Mouse (Mus musculus) midbrain, embryonic 13.5 days (tissue): Measurements from ENCODE around the gene Trp53. TPM values are rescaled to one million over a fixed set of nuclear protein-coding genes. Genes with fewer than 3 reads are reported as not detected.
A peak's percentile ranks its signal among the peaks of the same experiment; 100 is the strongest.

Source experiments
- ATAC-seq: fragments of 200-750 bp; cut with Nextera tagmentation; 2 replicates; pipeline ENCODE4 v1.8.0; 2017; ENCODE audit warnings: mild to moderate bottlenecking, moderate TSS enrichment, moderate library complexity
- H3K27ac ChIP-seq: fragments of 300-500 bp; sonication (generic); 2 replicates; pipeline ENCODE4 v1.5.1; 2015; ENCODE audit warnings: inconsistent platforms, mild to moderate bottlenecking, moderate library complexity
- H3K27me3 ChIP-seq: fragments of 300-500 bp; sonication (generic); 2 replicates; pipeline ENCODE4 v1.6.1; 2015; ENCODE audit warnings: mild to moderate bottlenecking, inconsistent platforms
- H3K36me3 ChIP-seq: fragments of 300-500 bp; sonication (generic); 2 replicates; pipeline ENCODE4 v1.6.1; 2015; ENCODE audit warnings: mild to moderate bottlenecking, inconsistent platforms
- H3K4me1 ChIP-seq: fragments of 300-500 bp; sonication (generic); replicated peaks from 2 replicates; pipeline ENCODE4 v1.6.1; 2015; ENCODE audit warnings: inconsistent platforms
- H3K4me2 ChIP-seq: fragments of 300-500 bp; sonication (generic); replicated peaks from 2 replicates; pipeline ENCODE4 v1.6.1; 2015; ENCODE audit warnings: moderate library complexity, mild to moderate bottlenecking, inconsistent platforms
- H3K4me3 ChIP-seq: fragments of 300-500 bp; sonication (generic); replicated peaks from 2 replicates; pipeline ENCODE4 v1.5.1; 2015; ENCODE audit warnings: mild to moderate bottlenecking, inconsistent platforms
- H3K9ac ChIP-seq: fragments of 300-500 bp; sonication (generic); replicated peaks from 2 replicates; pipeline ENCODE4 v1.6.1; 2015; ENCODE audit warnings: mild to moderate bottlenecking, inconsistent platforms
- H3K9me3 ChIP-seq: fragments of 300-500 bp; sonication (generic); 2 replicates; pipeline ENCODE4 v1.6.1; 2016; ENCODE audit warnings: mild to moderate bottlenecking, inconsistent platforms
- WGBS: fragments of 180-500 bp; shearing (Covaris S2); methylation state at CpG from one replicate; pipeline ENCODE4 v1.1.7; 2015; 5-methylcytosine and 5-hydroxymethylcytosine counted together
- polyA plus RNA-seq: library from polyadenylated mRNA; unstranded; fragments of >200 nt; fragmentation: Nextera tagmentation; extraction: Ambion mirVana; gene quantifications from 2 replicates; pipeline ENCODE4 v1.2.1, GENCODE M21; 2015

The Trp53 gene
- polyA plus RNA-seq, 1 experiment from 2014 or later = 93.4 TPM

DNA sequence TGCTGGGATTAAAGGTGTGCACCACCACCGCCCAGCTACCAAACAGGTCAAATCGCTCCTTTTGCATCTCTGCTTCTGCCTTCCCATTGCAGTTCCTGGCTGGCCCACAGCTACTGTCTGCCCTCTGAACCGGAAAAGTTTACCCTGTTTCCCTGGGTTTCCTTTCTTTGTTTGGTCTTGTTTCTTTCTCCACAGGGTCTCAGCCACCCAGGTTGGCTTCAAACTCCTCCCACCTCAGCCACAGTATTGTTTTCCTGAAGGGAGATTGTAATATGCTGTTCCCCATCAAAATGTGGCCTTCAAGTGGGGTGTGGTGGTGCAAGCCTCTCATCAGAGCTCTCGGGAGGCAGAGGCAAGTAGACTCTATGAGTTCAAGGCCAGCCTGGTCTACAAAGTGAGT is 28.8 kb upstream of the Trp53 start:
- Histone ChIP-seq H3K27ac (no peak overlapping the region), H3K27me3 (no peaks in the 10 kb centered on the region; the same call in 1 of the 2 replicates), H3K9ac (no peak overlapping the region), H3K4me2 (no peak overlapping the region), H3K36me3 (peaks cover 22% of the 10 kb centered on the region), H3K4me3 (no peak overlapping the region), H3K9me3 (no peaks in the 10 kb centered on the region), H3K4me1 (peaks cover 86% of the 10 kb centered on the region)
- no peak for ATAC-seq
- WGBS = 50% methylated on average over 4 of the region's 4 CpGs

DNA sequence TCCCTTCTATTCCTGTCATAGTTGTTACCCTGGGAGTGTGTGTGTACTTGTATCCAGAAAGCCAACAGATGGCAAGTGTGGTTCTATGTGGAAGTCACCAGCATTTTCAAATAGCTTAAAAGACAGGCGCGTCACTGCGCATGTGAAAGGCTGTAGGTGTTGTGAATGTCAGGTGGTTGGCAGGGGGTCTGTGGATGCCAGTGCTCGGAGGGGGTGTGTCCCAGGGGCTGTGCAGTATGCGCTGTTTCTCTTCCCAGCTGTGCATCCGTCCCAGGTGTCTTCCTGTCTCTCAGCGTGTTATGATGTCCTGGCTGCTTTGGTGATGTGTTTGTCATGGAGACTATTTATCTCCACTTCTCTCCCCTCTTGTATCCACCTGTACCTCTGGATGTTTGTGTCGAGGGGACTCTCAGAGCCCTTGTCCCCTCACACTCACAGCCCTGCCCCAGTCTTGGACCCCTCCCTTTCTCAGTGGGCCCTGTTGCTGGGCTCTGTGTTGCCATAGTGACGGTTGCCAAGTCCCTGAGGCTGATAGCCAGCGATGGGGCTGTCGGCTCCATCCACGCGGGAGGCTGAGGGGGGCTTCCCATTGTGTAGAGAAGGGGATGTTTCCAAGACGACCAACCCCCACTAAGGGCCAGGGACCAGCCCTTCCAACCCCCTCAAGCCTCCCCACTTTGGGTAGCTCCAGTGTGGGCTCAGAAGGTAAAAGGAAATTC is 27.4 kb upstream of the Trp53 start:
- peak overlapping the region; percentile 59 for H3K9ac ChIP-seq
- peaks cover 86% of the 10 kb centered on the region for H3K4me1 ChIP-seq
- H3K27me3 ChIP-seq = no peaks in the 10 kb centered on the region; the same call in 1 of the 2 replicates
- H3K27ac ChIP-seq = peak overlapping the region; percentile 96
- peak overlapping the region; percentile 18 for H3K4me3 ChIP-seq
- peaks cover 26% of the 10 kb centered on the region for H3K36me3 ChIP-seq
- peak; percentile 89 for ATAC-seq
- no peaks in the 10 kb centered on the region for H3K9me3 ChIP-seq
- H3K4me2 ChIP-seq = peak overlapping the region; percentile 52
- whole genome bisulfite sequencing = 10% methylated on average over 14 of the region's 14 CpGs

DNA sequence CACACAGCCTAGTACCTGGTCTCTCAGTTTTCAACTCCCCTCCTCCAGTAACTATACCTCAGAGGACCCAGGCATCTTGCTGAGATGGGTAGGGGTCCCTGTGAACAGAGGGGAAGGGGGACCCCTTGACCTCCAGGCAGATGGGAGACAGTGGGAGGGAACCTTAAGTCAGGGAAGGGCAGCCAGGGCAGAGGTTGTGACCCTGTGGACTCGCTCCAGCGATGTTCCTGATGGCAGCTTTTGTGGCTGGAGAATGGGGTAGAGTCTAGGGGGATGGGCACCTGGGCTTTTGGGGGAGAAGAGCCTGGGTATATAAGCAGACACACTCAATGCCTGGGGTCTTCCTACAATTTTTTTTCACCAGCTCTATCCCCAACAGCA is 26.8 kb upstream of the Trp53 start:
- WGBS = 7% methylated on average over 2 of the region's 2 CpGs

DNA sequence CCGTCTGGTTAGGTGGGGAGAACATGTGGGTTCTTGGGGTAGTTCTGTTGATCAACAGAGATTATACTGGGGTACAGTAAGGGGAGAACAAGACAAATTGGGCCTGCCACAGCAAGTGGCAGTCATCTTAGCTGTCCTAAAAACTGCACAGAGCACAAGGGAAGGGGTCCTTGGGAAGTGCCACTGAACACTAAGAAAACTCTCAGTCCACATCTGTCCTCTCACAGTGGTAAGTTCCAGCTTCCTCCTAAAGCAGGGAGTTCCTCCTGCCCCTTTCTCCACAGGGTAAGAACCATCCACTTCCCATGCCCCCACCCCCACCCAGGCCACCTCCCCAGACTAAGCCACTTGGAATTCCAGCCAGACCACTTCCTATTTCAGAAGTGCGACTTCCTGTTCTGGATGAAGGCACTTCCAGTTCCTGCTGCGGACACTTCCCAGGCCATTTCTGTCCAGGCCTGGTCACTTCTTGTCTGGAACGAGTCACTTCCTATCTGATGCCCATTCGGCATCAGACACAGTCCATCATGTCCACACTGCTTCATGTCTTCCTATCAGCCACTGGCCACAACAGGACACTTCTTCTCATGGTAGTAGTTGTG is 25.5 kb upstream of the Trp53 start:
- Histone ChIP-seq H3K27me3 (no peaks in the 10 kb centered on the region), H3K4me2 (no peak overlapping the region), H3K4me1 (peaks cover 86% of the 10 kb centered on the region), H3K9ac (0 out of 2 replicates have a peak overlapping the region, but pooled peaks have one; percentile 12), H3K9me3 (no peaks in the 10 kb centered on the region), H3K4me3 (no peak overlapping the region), H3K36me3 (peaks cover 26% of the 10 kb centered on the region), H3K27ac (peak overlapping the region; percentile 96)
- 85% methylated on average over 5 of the region's 5 CpGs for WGBS
- ATAC-seq = no peak

More for the DNA sequence above, 26.8 kb upstream of the Trp53 start:
- Histone ChIP-seq H3K4me2 (peak overlapping the region; percentile 52), H3K27me3 (no peaks in the 10 kb centered on the region; the same call in 1 of the 2 replicates), H3K4me1 (peaks cover 86% of the 10 kb centered on the region), H3K27ac (peak overlapping the region; percentile 96), H3K36me3 (peaks cover 26% of the 10 kb centered on the region), H3K9me3 (no peaks in the 10 kb centered on the region), H3K4me3 (peak overlapping the region; percentile 18; the same call in 1 of the 2 replicates), H3K9ac (peak overlapping the region; percentile 59)
- no peak for ATAC-seq

DNA sequence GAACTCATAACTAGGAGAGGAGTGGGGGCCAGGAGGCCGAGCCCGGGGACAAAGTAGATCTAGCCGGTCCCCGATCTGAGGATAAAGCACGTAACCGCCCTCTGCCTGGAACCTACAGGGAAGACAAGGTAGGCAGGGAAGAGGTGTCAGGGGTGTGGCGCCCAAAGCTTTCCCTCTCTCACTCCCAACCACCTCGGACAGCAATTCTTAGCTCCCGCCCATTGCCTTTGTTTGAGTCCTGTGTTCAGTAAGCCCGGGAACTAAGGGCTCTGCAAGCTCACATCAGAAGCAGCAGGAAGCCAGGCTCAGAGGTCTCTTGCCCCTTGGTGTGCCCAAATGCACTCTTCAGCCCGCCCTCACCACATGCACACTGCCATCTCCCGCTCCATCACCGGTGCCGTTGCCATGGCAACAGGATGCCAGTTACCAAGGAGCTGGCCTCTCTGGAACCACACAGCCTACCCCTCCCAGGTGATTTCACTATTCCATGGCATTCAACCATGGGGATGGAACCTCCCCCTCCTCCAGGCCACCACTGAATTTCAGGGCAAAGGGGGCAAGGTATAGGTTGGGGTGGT is 22.7 kb upstream of the Trp53 start:
- Histone ChIP-seq H3K36me3 (peaks cover 31% of the 10 kb centered on the region), H3K9ac (peak overlapping the region; percentile 99), H3K4me2 (peak overlapping the region; percentile 80), H3K27me3 (no peaks in the 10 kb centered on the region), H3K27ac (peak overlapping the region; percentile 59), H3K9me3 (no peaks in the 10 kb centered on the region), H3K4me3 (peak overlapping the region; percentile 94), H3K4me1 (peaks cover 95% of the 10 kb centered on the region)
- no peak for ATAC-seq
- WGBS = 13% methylated on average over 14 of the region's 14 CpGs

DNA sequence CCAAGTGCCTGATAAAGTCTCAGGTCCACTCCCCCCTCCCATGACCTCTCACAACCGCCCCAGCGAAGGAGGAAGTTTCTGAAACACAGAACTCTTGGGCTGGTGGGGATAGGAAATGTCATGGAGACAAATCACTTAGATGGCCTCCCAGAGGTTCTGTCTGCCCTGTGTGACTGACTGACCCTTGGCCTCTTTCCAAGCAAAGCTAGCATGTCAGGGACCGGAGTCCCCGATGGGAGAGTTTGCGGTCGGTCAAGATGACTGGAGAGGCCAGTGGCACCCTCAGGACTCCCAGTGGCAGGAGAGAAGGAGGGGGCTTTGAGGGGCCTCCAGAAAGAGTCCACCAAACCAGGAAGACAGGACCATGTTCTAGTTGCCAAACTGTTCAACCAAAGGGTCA is 21.4 kb upstream of the Trp53 start:
- ATAC-seq = no peak
- Histone ChIP-seq H3K4me1 (peaks cover 83% of the 10 kb centered on the region), H3K4me3 (peak overlapping the region; percentile 94), H3K4me2 (peak overlapping the region; percentile 80), H3K27me3 (no peaks in the 10 kb centered on the region), H3K36me3 (peaks cover 42% of the 10 kb centered on the region), H3K27ac (peak overlapping the region; percentile 10; the same call in 1 of the 2 replicates), H3K9ac (peak overlapping the region; percentile 99), H3K9me3 (no peaks in the 10 kb centered on the region)
- WGBS = 23% methylated on average over 6 of the region's 6 CpGs

DNA sequence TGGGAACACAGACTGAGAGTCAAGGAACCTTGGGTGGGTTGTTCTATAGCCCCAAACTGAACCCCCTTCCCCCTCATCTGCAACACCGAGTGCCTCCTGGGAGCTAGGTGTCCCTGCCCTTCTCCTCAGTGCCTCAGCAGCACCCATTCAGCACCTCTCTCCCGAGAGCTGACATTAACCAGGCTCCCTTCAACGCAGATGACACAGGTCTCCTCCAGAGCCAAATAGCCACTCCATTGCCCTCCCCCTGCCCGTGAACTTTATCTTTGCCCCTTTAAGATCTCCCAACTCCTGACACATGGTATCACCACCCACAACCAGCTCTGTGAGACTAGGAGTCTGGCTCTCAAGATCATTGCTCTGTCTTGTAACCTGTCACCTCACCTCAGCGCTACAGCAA is 21.0 kb upstream of the Trp53 start:
- Histone ChIP-seq H3K4me3 (peak overlapping the region; percentile 94), H3K4me1 (peaks cover 79% of the 10 kb centered on the region), H3K27me3 (no peaks in the 10 kb centered on the region), H3K9ac (peak overlapping the region; percentile 99), H3K4me2 (peak overlapping the region; percentile 80), H3K9me3 (no peaks in the 10 kb centered on the region), H3K27ac (peak overlapping the region; percentile 92), H3K36me3 (peaks cover 43% of the 10 kb centered on the region)
- 4% methylated on average over 5 of the region's 5 CpGs for WGBS
- no peak for ATAC-seq

DNA sequence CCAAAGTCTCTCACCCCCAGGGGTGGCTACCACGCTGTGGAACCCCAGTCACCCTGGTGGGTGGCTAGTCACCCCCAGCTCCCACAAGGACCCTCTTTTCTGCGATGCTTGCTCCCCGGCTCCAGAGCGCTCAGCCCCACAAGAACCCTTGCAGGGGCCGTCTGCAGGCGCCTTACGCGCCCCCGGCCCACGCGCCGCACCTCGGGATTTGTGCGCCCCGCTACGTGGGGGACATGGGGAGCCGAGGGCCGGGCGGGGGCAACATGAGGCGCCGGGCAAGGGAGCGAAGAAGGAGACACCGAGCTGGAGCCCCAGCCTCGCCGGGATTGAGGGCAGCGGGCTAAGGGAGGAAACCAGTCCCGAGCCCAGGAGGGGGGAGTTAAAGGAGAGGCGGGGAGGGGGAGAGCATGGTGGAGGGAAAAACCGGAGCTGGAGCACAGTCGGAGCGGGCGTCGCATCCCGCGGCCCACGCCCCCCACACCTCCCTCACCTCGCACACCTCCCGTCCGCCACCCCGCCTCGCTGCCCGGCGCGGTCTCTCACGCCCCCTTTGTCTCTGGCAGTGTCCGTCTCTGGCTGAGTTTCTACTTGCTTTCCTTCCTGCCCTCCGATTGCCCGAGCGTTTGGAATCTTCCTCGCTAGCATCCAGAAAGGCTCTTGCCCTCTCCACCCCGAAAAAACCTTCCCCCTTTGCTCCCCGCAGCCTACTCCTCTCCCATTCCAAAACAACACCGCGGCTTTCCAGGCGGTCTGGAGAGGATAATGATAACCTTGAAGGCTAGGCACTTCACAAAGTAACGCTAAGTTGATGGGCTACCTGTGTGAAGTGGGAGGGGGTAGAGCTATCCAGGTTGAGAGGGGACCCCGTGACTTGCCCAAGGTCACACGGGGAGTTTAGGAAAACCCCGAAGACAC is 20.1 kb upstream of the Trp53 start, which contains the start of gene Efnb3:
TSS of gene Efnb3 (minus strand) at position 355 of the 915 bp plus-strand sequence.
- peaks cover 70% of the 10 kb centered on the region for H3K4me1 ChIP-seq
- peak; percentile 73 for ATAC-seq
- H3K27ac ChIP-seq = peak within 1 kb of the TSS; percentile 92
- peak within 1 kb of the TSS; percentile 99 for H3K9ac ChIP-seq
- WGBS = under 1% methylated on average over 54 of the region's 59 CpGs
- H3K4me3 ChIP-seq = peak within 1 kb of the TSS; percentile 94
- H3K27me3 ChIP-seq = no peaks in the 10 kb centered on the region
- H3K36me3 ChIP-seq = peaks cover 41% of the 10 kb centered on the region
- no peaks in the 10 kb centered on the region for H3K9me3 ChIP-seq
- H3K4me2 ChIP-seq = peak within 1 kb of the TSS; percentile 80

DNA sequence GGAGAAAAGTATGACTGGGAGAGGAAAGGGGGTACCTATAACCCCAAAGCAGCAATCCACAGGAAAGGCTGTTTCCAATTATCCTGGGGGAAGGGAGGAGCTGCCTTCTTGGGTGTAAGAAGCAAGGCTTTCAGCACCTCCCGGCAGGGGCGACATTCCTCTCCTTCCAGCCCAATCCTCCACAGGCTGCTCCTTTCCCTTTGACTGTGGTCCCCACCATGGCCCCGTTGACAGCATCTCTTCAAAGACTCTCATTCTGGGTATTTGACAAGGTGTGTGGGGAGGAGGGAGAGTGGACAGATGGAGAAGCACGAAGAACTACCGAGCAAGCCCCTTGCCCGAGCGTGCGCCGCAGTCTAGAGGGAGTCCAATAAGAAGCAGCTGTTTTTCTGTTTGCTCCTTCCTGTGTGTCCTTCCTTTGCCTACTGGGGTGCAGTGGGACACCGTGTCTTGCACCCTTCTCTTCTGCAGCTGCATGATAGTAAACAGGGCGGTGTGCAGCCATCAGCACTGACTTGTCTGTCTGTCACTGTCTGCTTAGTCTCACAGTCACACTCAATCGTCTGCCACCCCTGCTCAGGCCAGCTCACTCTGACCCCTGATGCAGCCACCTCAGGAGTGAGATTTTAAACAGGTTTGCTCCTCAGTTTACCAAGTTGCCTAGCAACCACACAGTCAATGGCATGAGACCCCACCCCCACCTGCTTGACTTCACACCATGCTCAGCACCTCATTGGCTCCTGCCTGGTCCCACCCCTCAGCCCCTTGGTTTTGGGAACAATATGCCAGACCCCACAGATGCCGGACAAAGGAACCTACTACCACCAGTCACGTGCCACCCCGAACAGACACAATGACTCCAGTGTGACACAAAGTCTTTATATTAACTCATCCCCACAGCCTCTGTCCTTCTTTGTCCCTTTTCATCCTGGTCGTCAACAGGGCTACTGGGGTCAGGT is 19.0 kb upstream of the Trp53 start:
- WGBS = 11% methylated on average over 16 of the region's 16 CpGs
- Histone ChIP-seq H3K27ac (peak overlapping the region; percentile 92), H3K9ac (peak overlapping the region; percentile 99), H3K9me3 (no peaks in the 10 kb centered on the region), H3K4me2 (peak overlapping the region; percentile 80), H3K4me3 (peak overlapping the region; percentile 94), H3K36me3 (peaks cover 40% of the 10 kb centered on the region), H3K27me3 (no peaks in the 10 kb centered on the region), H3K4me1 (peaks cover 59% of the 10 kb centered on the region)
- ATAC-seq = peak; percentile 57

DNA sequence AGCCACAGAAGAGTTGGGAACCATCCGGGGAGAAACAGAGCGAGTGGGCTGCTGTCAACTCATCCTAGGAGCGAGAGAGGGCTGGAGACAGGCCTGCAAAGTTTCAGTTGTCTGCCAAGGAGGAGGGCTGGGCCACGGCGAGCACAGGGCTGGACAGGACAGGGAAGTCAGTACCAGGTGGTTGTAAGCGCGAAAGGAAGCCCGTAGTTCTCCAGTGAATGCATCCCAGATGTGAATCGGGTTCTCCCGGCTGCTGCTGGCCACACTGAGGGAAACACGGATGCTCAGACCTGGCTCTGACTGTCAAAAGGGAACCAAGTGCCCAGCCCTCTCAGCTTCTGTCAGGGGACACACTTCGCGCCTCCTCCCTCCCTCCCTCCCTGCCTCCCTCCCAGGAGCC is 16.8 kb upstream of the Trp53 start:
- ATAC-seq = no peak

More for the DNA sequence above, 16.8 kb upstream of the Trp53 start:
- no peaks in the 10 kb centered on the region for H3K27me3 ChIP-seq
- H3K36me3 ChIP-seq = peaks cover 57% of the 10 kb centered on the region
- H3K27ac ChIP-seq = no peak overlapping the region
- H3K9me3 ChIP-seq = no peaks in the 10 kb centered on the region
- H3K4me3 ChIP-seq = no peak overlapping the region
- H3K4me2 ChIP-seq = no peak overlapping the region
- H3K4me1 ChIP-seq = peaks cover 37% of the 10 kb centered on the region
- no peak overlapping the region for H3K9ac ChIP-seq
- 90% methylated on average over 13 of the region's 13 CpGs for WGBS
